Mouse (Mus musculus) gastrocnemius, adult 8-10 months (tissue): ENCODE results near the gene Clec2g. TPM values are rescaled to one million over a fixed set of nuclear protein-coding genes. Genes with fewer than 3 reads are reported as not detected.
"Not testable (repeated sequence)": the region's sequence is repeated elsewhere in the genome, so short reads cannot be mapped to it uniquely, and the experiment has no call there.

ENCODE experiments used
- DNase-seq, 2 experiments: peaks; one replicate each; pipeline ENCODE4 v3.0.0; 2022; ENCODE audit warnings: low spot score in 2 of 2
- total RNA-seq, 4 experiments: library from RNA; stranded (reverse); gene quantifications; 2 replicates each; pipeline ENCODE4 v1.2.4; 2022

The Clec2g gene
- total RNA-seq = 1 to 10 TPM; 2.5 to 7.3 (median 6.0) TPM

GRCm38 (mm10) chr6:128934081-128934480, at the start of gene Clec2g:
Gene Clec2g (plus strand): TSS chr6:128934381.
- DNase-seq = not testable (repeated sequence)

GRCm38 (mm10) chr6:128887091-128887790, 46.9 kb upstream of the Clec2g start, which contains the start of gene Clec2i:
Gene Clec2i (plus strand): TSS chr6:128887588.
- DNase-seq = not testable (repeated sequence)

- no peak for DNase-seq
Measured at GRCm38 (mm10) chr6:128888834-128889233, 45.3 kb upstream of the Clec2g start.

GRCm38 (mm10) chr6:128890948-128891355, 43.2 kb upstream of the Clec2g start, which contains the start of gene BC035044:
Gene BC035044 (minus strand): TSS chr6:128891126.
- DNase-seq = no peak

- no peak for DNase-seq
Measured at GRCm38 (mm10) chr6:128895404-128896001, 38.7 kb upstream of the Clec2g start.

GRCm38 (mm10) chr6:128900044-128900443, 34.1 kb upstream of the Clec2g start:
- DNase-seq = no peak

GRCm38 (mm10) chr6:128900796-128901552, 33.2 kb upstream of the Clec2g start:
- not testable (repeated sequence) for DNase-seq

- DNase-seq = no peak
Measured at GRCm38 (mm10) chr6:128913598-128914254, 20.5 kb upstream of the Clec2g start.

GRCm38 (mm10) chr6:128917322-128917721, 16.9 kb upstream of the Clec2g start:
- no peak for DNase-seq

GRCm38 (mm10) chr6:128933050-128933449, 1.1 kb upstream of the Clec2g start:
- no peak for DNase-seq

- not testable (repeated sequence) for DNase-seq
Measured at GRCm38 (mm10) chr6:128935889-128936665, 1.9 kb downstream of the Clec2g start.

GRCm38 (mm10) chr6:128941646-128942421, 7.7 kb downstream of the Clec2g start:
- DNase-seq = no peak

GRCm38 (mm10) chr6:128945564-128945963, 11.4 kb downstream of the Clec2g start:
- DNase-seq = no peak

- DNase-seq = no peak
Measured at GRCm38 (mm10) chr6:128961110-128961509, 26.9 kb downstream of the Clec2g start.

GRCm38 (mm10) chr6:128962108-128962507, 27.9 kb downstream of the Clec2g start:
- DNase-seq = not testable (repeated sequence)

- DNase-seq = no peak
Measured at GRCm38 (mm10) chr6:128964519-128964918, 30.3 kb downstream of the Clec2g start.

GRCm38 (mm10) chr6:128968463-128968862, 34.3 kb downstream of the Clec2g start:
- DNase-seq = no peak

- DNase-seq = no peak
Measured at GRCm38 (mm10) chr6:128969741-128970140, 35.6 kb downstream of the Clec2g start.

GRCm38 (mm10) chr6:128970508-128971393, 36.6 kb downstream of the Clec2g start:
- not testable (repeated sequence) for DNase-seq
